ENCODE assay signal across 24 mouse cellular contexts in the genomic region with DNA sequence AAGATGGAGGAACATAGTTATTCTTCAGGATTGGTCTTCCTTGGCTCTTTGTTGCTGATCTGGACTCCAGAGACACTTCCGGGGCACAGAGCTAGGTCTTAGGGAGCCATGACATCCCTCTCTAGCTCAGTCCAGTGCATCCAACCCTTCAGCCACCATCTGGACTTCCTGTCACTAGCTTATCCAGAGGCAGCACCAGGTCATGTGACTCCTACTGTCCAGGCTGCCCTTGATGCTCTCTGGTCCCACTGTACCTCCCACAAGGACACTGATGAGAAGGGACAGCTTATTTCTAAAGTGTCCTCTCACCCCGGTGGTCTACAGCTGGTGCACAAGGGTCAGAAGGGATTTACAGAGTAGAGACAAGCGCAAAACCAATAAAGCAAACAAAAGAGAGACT.
A peak's percentile ranks its signal among the peaks of the same experiment; 100 is the strongest.
DNase-seq lines count a peak whose midpoint lies in the region; ATAC-seq and TF ChIP-seq lines count a peak whose summit lies in the region.
"Had no signal": no experiment of that assay in that cellular context is flagged by ENCODE, and none has a peak within 500 bp of the region (broad histone marks: within the 10 kb centered on the region; RNA-seq: fewer than 3 reads in every experiment).

No protein-coding gene starts in this region.

- 0 out of 2 replicates have a peak, but pooled peaks cover 4% of the 10 kb centered on the region for H3K27me3 ChIP-seq in hindbrain, embryonic 13.5 days
- no peaks in the 10 kb centered on the region for H3K27me3 ChIP-seq in hindbrain, embryonic 12.5 days
- no peaks in the 10 kb centered on the region for H3K27me3 ChIP-seq in midbrain, embryonic 11.5 days (ENCODE audit: control insufficient read depth, insufficient read depth, low read length)
- no peaks in the 10 kb centered on the region for H3K27me3 ChIP-seq in midbrain, postnatal 0 days (ENCODE audit: insufficient read depth, low read length)
- no peaks in the 10 kb centered on the region for H3K27me3 ChIP-seq in liver, embryonic 15.5 days
- H3K27me3 ChIP-seq: embryonic facial prominence, embryonic 13.5 days; liver, embryonic 13.5 days; lung, embryonic 15.5 days had no signal

- TF ChIP-seq CTCF in midbrain, postnatal 0 days (IDR thresholded peaks at IDR 0.05): no peak

- WGBS in hindbrain, embryonic 13.5 days: 64% methylated on average over 3 of the region's 3 CpGs
- WGBS in hindbrain, embryonic 12.5 days: 55% methylated on average over 3 of the region's 3 CpGs
- WGBS in midbrain, embryonic 11.5 days: 62% methylated on average over 3 of the region's 3 CpGs
- WGBS in midbrain, postnatal 0 days: 64% methylated on average over 3 of the region's 3 CpGs
- 53% methylated on average over 3 of the region's 3 CpGs for WGBS in liver, embryonic 15.5 days (ENCODE audit: insufficient replicate concordance)

- H3K4me2 ChIP-seq in hindbrain, embryonic 13.5 days: no peak overlapping the region
- H3K4me2 ChIP-seq in hindbrain, embryonic 12.5 days (replicated peaks): no peak overlapping the region
- H3K4me2 ChIP-seq in midbrain, embryonic 11.5 days: no peak overlapping the region
- H3K4me2 ChIP-seq in midbrain, postnatal 0 days (ENCODE audit: low read depth, low read length, poor library complexity, severe bottlenecking): no peak overlapping the region
- peak overlapping the region; percentile 25; the same call in 1 of the 2 replicates for H3K4me2 ChIP-seq in liver, embryonic 15.5 days
- H3K4me2 ChIP-seq: embryonic facial prominence, embryonic 13.5 days; liver, embryonic 13.5 days; lung, embryonic 15.5 days had no signal

- H3K27ac ChIP-seq in hindbrain, embryonic 13.5 days: peak overlapping the region; percentile 40
- H3K27ac ChIP-seq in hindbrain, embryonic 12.5 days: no peak overlapping the region
- H3K27ac ChIP-seq in midbrain, embryonic 11.5 days (ENCODE audit: low read depth, low read length): no peak overlapping the region
- H3K27ac ChIP-seq in midbrain, postnatal 0 days (ENCODE audit: low read depth, low read length): no peak overlapping the region
- H3K27ac ChIP-seq in liver, embryonic 15.5 days (replicated peaks): no peak overlapping the region
- H3K27ac ChIP-seq: embryonic facial prominence, embryonic 13.5 days; gastrocnemius, adult 2 months; layer of hippocampus, adult 2 months; limb, embryonic 10.5 days; liver, embryonic 13.5 days; lung, embryonic 15.5 days had no signal

- H3K4me3 ChIP-seq in hindbrain, embryonic 13.5 days: no peak overlapping the region
- H3K4me3 ChIP-seq in hindbrain, embryonic 12.5 days: no peak overlapping the region
- no peak overlapping the region for H3K4me3 ChIP-seq in midbrain, embryonic 11.5 days (ENCODE audit: low read depth, low read length)
- H3K4me3 ChIP-seq in midbrain, postnatal 0 days (ENCODE audit: low read depth, low read length): no peak overlapping the region
- H3K4me3 ChIP-seq in liver, embryonic 15.5 days (replicated peaks): no peak overlapping the region
- H3K4me3 ChIP-seq: embryonic facial prominence, embryonic 13.5 days; erythroblast, embryonic 14.5 days; gastrocnemius, adult 2 months; layer of hippocampus, adult 2 months; limb, embryonic 10.5 days; liver, embryonic 13.5 days; lung, embryonic 15.5 days had no signal

- ATAC-seq in hindbrain, embryonic 13.5 days (ENCODE audit: low FRiP score): no peak
- no peak for ATAC-seq in hindbrain, embryonic 12.5 days (ENCODE audit: low FRiP score)
- ATAC-seq in midbrain, embryonic 11.5 days (ENCODE audit: low FRiP score): 0 out of 2 replicates have a peak, but pooled peaks have one; percentile 55
- no peak for ATAC-seq in midbrain, postnatal 0 days (ENCODE audit: low FRiP score)
- ATAC-seq in liver, embryonic 15.5 days (ENCODE audit: insufficient read depth): no peak
- ATAC-seq: intestine, postnatal 0 days had no signal

- DNase-seq in embryo, embryonic 10.5 days (ENCODE audit: low spot score): peak; percentile 13
- no peak for DNase-seq in embryo, embryonic 11 days
- DNase-seq in midbrain, embryonic 11.5 days (ENCODE audit: low spot score, missing footprints): no peak
- DNase-seq in midbrain, postnatal 0 days (ENCODE audit: low spot score): no peak
- DNase-seq in thymus, adult 18-20 months: no peak
- DNase-seq: adrenal gland, postnatal 10 days; cerebellum, adult 18-20 months; gastrocnemius, adult 2 months; kidney, postnatal 25 days; liver, embryonic 13.5 days; lung, postnatal 36 days; right cerebral cortex, adult 18-20 months; right cerebral cortex, postnatal 4 days; thymus, adult 2 months; thymus, postnatal 4 days had no signal

- no peaks in the 10 kb centered on the region for H3K36me3 ChIP-seq in hindbrain, embryonic 13.5 days
- H3K36me3 ChIP-seq in hindbrain, embryonic 12.5 days: no peaks in the 10 kb centered on the region
- H3K36me3 ChIP-seq in midbrain, embryonic 11.5 days (ENCODE audit: control insufficient read depth, insufficient read depth, low read length): no peaks in the 10 kb centered on the region
- H3K36me3 ChIP-seq in midbrain, postnatal 0 days (ENCODE audit: insufficient read depth, low read length): no peaks in the 10 kb centered on the region
- H3K36me3 ChIP-seq in liver, embryonic 15.5 days (replicated peaks): no peaks in the 10 kb centered on the region
- H3K36me3 ChIP-seq: embryonic facial prominence, embryonic 13.5 days; limb, embryonic 10.5 days; liver, embryonic 13.5 days; lung, embryonic 15.5 days had no signal

- H3K9ac ChIP-seq in hindbrain, embryonic 13.5 days: no peak overlapping the region
- no peak overlapping the region for H3K9ac ChIP-seq in hindbrain, embryonic 12.5 days
- no peak overlapping the region for H3K9ac ChIP-seq in midbrain, embryonic 11.5 days (ENCODE audit: low read length)
- H3K9ac ChIP-seq in midbrain, postnatal 0 days (replicated peaks; ENCODE audit: low read length, poor library complexity, severe bottlenecking): no peak overlapping the region
- H3K9ac ChIP-seq in liver, embryonic 15.5 days: no peak overlapping the region
- H3K9ac ChIP-seq: embryonic facial prominence, embryonic 13.5 days; liver, embryonic 13.5 days; lung, embryonic 15.5 days had no signal

- H3K4me1 ChIP-seq in hindbrain, embryonic 13.5 days (replicated peaks): peaks cover 8% of the 10 kb centered on the region
- H3K4me1 ChIP-seq in hindbrain, embryonic 12.5 days: peaks cover 3% of the 10 kb centered on the region; the same call in 1 of the 2 replicates
- 0 out of 2 replicates have a peak, but pooled peaks cover 2% of the 10 kb centered on the region for H3K4me1 ChIP-seq in midbrain, embryonic 11.5 days (ENCODE audit: control insufficient read depth, insufficient read depth, low read length)
- no peaks in the 10 kb centered on the region for H3K4me1 ChIP-seq in midbrain, postnatal 0 days (ENCODE audit: insufficient read depth, low read length)
- H3K4me1 ChIP-seq in liver, embryonic 15.5 days (replicated peaks): no peaks in the 10 kb centered on the region
- H3K4me1 ChIP-seq: embryonic facial prominence, embryonic 13.5 days; limb, embryonic 10.5 days; liver, embryonic 13.5 days; lung, embryonic 15.5 days had no signal

- no peaks in the 10 kb centered on the region for H3K9me3 ChIP-seq in hindbrain, embryonic 13.5 days
- 0 out of 2 replicates have a peak, but pooled peaks cover 5% of the 10 kb centered on the region for H3K9me3 ChIP-seq in hindbrain, embryonic 12.5 days (replicated peaks)
- H3K9me3 ChIP-seq in midbrain, embryonic 11.5 days (ENCODE audit: control insufficient read depth, low read length): no peaks in the 10 kb centered on the region; the same call in 1 of the 2 replicates
- H3K9me3 ChIP-seq in midbrain, postnatal 0 days (ENCODE audit: low read length): no peaks in the 10 kb centered on the region
- H3K9me3 ChIP-seq in liver, embryonic 15.5 days (replicated peaks): no peaks in the 10 kb centered on the region
- H3K9me3 ChIP-seq: embryonic facial prominence, embryonic 13.5 days; limb, embryonic 10.5 days; lung, embryonic 15.5 days had no signal
